Mouse (Mus musculus) adrenal gland, adult (tissue): ENCODE measurements around the gene Unc13c.
A peak's percentile ranks its signal among the peaks of the same experiment; 100 is the strongest.

Source experiments
- DNase-seq, 2 experiments: peaks; one replicate each; pipeline ENCODE4 v3.0.0; 2022 to 2023; ENCODE audit warnings: low spot score in 1 of 2; ENCODE audit not compliant: inconsistent age in 2 of 2

Gene Unc13c

GRCm38 (mm10) chr9:73883143-73883542 lies 85.6 kb downstream of the Unc13c start:
- DNase-seq = peak in 1 of 2 experiments; percentile 48

DNA sequence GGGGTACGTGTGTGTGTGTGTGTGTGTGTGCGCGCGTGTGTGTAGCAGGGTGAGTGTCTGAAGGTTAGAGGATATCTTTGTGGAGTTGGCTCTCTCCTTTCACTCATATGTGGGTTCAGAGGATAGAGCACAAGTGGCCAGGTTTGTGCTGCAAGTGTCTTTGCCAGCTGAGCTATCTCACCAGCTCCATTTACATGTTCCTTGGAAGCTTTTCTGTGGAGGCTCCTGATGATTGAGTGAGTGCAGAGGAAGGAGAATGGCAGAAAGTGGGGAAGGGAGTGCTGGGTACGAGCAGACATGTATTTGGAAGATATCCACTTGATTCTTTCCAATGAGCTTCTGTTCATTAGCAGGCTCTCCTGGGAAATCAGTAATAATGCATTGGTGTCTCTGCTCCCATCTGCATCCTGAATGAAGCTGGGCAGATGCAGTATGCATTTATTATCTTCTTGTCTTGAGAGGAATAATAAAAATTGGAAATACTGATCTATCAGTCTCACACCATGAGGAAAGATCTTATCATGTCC lies 86.3 kb downstream of the Unc13c start:
- no peak for DNase-seq

DNA sequence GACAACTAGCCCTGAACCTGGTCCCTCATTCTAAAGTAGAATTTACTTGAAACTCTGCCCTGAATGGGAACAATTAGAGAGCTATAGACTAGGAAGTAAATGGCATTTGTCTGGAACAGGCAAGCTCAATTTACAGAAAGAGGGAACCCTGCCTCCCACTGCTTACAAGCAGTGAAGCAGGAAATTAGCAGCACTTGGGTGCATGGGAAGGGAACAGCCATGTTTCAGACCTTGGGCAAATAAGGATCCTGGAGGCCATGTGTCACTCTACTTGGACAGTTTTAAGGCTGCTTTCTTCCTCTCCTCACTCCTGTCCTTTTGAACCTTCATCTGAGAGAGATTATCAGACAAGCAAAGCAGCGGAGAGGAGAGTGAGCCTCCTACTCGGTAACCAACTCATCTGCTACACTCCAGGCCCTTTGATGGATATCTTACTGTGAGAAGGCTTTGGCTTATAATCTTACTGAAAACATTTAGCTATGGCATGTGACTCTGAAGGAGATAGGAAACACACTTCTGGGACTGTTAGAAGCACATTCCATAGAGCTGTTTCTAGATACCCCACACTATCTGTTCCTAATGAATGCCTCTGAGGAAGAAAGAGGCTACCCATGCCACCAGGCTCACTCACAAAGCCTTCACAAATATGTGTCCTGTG lies 101.2 kb downstream of the Unc13c start:
- no peak for DNase-seq

- no peak for DNase-seq
These were observed 102.1 kb downstream of the Unc13c start for GRCm38 (mm10) chr9:73866666-73867065.

DNA sequence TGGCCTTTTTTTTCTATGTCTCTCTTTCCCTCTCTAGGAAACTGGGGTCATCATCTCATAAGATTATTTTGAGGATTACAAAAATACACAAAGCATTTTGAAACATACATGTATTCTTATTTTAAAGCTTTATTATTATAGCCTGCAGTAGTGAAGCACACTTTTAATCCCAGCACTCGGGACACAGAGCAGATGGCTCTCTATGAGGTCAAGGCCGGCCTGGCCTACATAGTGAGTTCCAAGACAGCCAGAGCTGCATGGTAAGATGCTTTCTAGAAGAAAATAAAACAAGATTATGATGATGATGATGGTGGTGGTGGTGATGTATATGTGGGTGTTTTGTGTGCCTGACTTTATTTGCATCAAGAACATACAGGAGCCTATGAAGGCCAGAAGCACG lies 109.3 kb downstream of the Unc13c start:
- no peak for DNase-seq

- DNase-seq = no peak
These were observed 114.5 kb downstream of the Unc13c start for GRCm38 (mm10) chr9:73854281-73854680.

DNA sequence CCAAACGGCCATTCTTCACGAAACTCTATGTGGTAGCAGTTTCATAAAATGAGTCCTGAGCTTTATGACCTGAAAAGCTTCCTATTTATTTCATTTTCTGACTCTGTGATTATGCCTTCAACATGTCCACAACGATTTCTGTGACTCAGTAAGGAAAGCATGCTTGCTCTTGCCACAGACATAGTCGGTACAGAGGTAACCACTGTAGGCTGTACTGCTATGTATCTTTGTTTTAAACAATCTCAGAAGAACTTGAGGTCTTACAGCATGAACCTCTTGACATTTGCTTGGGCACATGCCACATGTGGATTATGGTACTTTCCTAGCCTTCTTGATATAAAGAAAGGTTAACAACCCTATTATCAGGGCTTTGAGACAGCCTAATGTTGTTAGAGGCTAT lies 162.1 kb downstream of the Unc13c start:
- DNase-seq = no peak

DNA sequence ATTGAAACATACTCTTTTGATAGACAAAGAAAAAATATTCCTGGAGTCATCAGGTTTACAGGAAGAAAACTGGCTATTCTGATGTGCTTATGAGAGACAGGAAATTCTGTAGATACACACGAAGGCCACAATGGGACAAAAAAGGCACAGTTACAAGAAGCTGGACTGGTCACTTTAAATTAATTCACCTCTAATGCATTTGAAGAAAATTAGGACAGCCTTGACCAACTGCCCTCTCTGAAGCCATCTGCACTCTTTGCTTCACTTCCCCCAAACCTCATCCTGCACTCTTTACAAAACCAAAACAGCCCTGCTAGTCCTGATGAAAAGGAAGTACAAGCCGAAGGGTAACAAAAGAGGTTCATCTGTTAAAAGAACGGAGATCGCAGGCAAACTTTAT lies 194.2 kb downstream of the Unc13c start:
- DNase-seq = no peak

DNA sequence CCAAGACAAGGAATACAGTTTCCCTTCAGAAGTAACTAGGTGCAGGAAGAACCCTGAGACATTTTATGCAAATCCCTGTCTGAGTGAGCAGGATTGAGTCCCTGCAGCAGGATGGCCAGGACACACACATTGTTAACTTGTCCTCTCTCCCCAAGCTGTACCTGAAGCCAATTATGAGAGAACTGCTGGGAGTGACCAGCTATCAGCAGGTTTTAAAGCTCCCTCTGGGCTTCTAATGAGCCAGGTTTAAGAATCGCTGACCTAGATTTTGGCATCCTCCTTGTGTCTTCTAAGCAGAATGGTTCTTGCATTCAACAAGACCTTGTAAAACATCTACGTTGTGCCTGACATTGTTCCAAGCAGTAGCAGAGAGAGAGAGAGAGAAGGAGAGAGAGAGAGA lies 213.6 kb downstream of the Unc13c start:
- DNase-seq = no peak

- DNase-seq = no peak
These were observed 215.3 kb downstream of the Unc13c start for GRCm38 (mm10) chr9:73753480-73753879.

DNA sequence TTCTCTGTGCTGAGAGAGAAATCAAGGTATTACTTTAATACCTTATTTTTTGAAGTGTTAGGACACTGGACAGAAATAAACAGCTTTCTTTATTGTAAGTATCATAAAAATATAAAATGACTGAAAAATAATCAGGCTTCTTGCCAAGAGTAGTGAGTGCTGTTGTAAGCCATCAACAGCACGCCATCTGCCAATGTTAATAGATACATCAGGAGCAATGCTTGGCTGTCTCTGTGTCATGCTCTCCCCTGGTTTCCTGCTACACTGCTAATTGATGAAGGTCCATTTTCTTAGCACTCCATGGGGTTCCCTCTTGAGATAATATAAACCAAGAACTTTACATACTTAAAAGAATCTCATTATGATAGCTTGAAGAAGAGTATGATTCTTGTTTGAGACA lies 217.4 kb downstream of the Unc13c start:
- no peak for DNase-seq

DNA sequence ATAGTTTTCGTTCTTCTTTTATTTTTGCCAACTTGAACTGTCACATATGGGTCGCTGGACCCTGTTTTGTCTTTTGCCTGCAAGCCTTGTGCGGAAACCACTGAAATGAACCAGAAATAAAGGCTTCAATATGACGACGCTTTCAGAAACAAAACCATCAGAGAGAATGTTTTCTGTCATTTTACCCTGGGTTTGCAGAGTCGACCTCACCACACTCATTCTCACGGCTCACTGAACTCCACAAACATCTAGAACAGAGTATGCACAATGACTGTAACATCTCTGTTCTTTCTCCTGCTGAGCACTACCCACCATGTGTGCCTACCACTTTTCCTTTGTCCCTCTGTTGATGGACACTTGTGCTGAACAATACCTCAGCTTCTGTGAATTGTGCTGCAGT lies 234.3 kb downstream of the Unc13c start:
- DNase-seq = no peak

- no peak for DNase-seq
These were observed 242.8 kb downstream of the Unc13c start for GRCm38 (mm10) chr9:73725717-73726662.

DNA sequence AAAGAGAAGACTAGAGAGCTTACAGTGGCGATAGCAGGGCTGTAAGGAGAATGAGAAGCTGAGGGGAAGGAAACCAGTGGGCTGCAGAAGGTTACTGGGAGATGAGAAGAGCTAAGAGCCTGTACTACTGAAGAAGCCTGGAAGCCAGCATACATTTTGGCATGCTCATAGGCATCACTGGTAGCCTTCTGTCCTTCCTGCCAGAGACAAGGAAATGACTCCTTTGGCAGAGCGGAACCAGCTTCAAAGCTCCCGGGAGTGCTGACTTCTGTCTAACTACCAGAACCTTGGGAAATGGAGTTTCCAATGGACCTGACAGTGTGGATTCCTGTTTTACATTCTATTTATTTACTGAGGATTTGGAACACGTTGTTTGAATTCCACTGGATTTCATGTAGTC lies 244.0 kb downstream of the Unc13c start:
- no peak for DNase-seq

GRCm38 (mm10) chr9:73713508-73713907 lies 255.3 kb downstream of the Unc13c start:
- no peak for DNase-seq

GRCm38 (mm10) chr9:73697103-73697502 lies 271.7 kb downstream of the Unc13c start:
- no peak for DNase-seq

DNA sequence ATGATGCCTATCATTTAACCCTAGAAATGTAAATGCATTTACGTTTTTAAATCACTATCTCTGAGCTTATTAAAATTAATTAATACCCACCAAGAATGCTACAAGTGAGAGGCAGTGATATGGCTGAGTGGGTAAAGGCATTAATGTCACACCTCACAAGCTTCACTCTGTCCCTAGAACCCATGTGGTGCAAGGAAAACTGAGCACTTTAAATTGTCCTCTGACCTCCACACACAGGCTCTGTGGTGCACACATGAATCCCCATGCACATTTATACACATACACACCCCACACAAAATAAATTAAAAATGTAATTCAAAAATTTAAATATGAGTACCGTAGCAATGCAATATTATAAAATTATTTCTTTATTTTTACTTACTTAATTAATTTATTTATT lies 287.2 kb downstream of the Unc13c start:
- DNase-seq = no peak

DNA sequence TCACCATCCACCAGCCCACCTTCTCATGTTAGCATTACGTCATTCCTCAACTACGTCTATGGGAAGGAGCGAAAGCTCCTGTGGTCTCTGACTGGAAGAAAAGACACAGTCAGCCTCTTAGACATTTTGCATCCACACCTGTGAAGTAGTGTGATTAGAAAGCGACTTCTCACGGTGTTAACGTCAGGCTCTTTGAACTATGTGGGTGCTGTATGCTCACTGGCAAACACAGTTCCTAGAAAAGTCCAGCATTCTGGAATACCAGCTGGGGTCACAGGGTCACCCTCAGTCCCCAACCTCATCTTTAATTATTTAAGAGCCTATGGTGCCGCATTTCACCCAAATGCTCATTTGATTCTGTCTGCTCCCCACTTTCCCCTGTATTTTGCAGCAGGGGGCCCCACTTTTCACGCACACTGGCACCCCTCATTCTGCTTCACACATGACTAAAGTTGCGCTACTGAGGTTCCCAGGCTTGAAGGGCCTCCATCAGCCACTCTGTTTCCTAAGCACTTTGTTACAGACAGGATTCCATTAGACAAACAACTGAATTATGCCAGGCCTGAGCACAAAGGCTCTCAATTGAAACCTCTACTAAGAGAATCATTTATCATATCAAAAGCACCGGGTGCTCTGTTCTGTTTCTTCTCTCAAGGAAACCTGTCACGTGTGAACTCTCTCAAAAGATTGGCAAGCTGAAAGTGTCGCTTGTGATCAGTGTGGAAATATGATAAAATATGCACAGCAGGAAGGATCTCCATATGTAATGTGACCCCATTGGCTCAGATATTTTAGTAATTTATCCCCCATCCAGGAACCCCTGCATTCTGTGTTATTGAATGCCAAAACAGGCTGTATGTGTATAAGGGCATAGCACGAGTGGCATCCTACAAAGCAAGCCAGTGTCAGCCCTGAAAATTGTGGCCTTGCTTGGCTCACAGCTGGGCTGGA lies 287.9 kb downstream of the Unc13c start:
- DNase-seq = no peak

DNA sequence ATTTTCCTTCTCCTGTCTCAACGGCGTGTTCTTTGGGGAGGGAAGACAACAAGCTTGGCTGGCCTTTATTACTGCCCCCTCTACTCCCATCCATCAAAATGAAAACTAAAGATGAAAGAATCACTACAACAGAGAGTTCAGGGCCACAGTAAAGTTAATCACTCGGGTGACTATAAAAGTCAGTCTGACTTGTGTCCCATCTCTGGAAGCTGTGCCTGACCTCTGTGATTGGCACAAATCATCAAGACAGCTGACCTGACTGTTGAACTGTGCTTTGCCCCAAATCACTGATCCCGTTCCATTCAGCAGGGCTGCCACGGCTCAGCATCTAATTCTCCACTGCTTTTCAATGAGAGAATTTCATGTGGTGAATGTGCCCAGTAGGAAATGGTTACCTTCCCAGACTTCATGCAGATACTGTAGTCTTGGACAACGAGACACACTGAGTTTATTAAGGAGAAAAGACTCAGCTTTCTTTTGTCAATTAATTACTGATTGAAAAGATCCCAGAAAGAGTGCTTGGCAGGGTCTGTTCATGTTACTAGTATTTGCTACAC lies 297.0 kb downstream of the Unc13c start:
- DNase-seq = peak; percentile 29 to 76

GRCm38 (mm10) chr9:73670040-73670439 lies 298.7 kb downstream of the Unc13c start:
- no peak for DNase-seq

GRCm38 (mm10) chr9:73662839-73663238 lies 305.9 kb downstream of the Unc13c start:
- DNase-seq = no peak
